Mouse (Mus musculus): ENCODE data around the gene Rsg1.

DNA sequence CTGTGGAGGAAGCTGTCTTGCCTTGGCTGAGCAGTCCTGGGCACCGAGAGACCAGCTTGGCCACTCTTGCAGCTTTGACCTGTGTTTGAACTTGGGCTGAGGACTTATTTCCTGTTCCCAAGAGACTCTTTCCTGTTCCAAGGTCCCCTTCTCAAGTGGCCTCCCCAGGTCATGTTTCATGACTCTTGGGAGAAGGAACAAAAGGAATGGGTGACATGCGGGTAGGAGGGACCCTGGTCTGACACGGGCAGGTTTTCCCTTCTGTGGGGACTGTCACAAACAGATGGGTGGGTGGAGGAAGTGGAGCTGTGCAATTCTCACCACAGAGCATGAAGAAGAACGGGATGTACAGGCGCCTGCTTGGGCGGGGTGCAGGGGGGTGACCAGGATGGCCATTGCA lies 58.0 kb downstream of the Rsg1 start:
- TF ChIP-seq TAL1 (IDR thresholded peaks at IDR 0.05; ENCODE audit: low read length) = no peak
- no peak for TF ChIP-seq GATA1 (IDR thresholded peaks at IDR 0.05; ENCODE audit: low read length)

All from erythroblast, embryonic 14.5 days (primary cell).